In the genomic region with DNA sequence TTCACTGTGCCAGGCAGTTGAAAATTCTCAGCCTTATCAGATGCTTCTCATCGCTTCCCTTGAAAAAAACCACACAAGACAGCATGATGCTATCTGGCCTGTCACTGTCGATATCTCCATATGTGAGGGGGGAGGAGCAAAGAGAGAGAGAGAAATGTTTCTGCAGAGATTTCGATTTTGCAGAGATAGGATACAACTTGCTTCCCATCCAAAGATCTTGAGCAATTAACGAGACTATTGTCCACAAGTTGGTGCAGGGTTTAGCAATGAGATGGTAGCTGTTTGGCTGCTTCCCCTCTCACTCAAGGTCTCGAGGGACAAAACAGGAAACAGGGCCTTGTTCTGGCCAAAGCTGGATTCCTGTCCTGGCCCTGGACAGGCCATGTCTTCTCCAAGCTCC, we compare ENCODE assay signal across 8 mouse cellular contexts.
DNase-seq lines count a peak whose midpoint lies in the region; ATAC-seq lines count a peak whose summit lies in the region.

No protein-coding gene starts in this region.

- H3K36me3 ChIP-seq in heart, embryonic 16.5 days (ENCODE audit: control insufficient read depth, insufficient read depth): peaks cover 4% of the 10 kb centered on the region; the same call in 1 of the 2 replicates
- H3K36me3 ChIP-seq in midbrain, embryonic 15.5 days (replicated peaks): no peaks in the 10 kb centered on the region

- DNase-seq in adrenal gland, postnatal 10 days: peak; percentile 43
- DNase-seq in adrenal gland, postnatal 25 days: no peak
- peak; percentile 49 to 69 for DNase-seq in kidney, postnatal 25 days
- no peak for DNase-seq in layer of hippocampus, postnatal 36 days
- no peak for DNase-seq in ovary, postnatal 14 days (ENCODE audit: low spot score)

- H3K4me1 ChIP-seq in heart, embryonic 16.5 days (ENCODE audit: control insufficient read depth, insufficient read depth, low read length): peaks cover 12% of the 10 kb centered on the region
- no peaks in the 10 kb centered on the region for H3K4me1 ChIP-seq in midbrain, embryonic 15.5 days

- WGBS in heart, embryonic 16.5 days: 42% methylated on average over 5 of the region's 5 CpGs
- 79% methylated on average over 5 of the region's 5 CpGs for WGBS in midbrain, embryonic 15.5 days

- H3K27ac ChIP-seq in heart, embryonic 16.5 days (ENCODE audit: low read length): peak overlapping the region; percentile 69
- no peak overlapping the region for H3K27ac ChIP-seq in midbrain, embryonic 15.5 days

- H3K4me2 ChIP-seq in heart, embryonic 16.5 days (ENCODE audit: low read depth, low read length): no peak overlapping the region
- H3K4me2 ChIP-seq in midbrain, embryonic 15.5 days: no peak overlapping the region

- no peak overlapping the region for H3K4me3 ChIP-seq in heart, embryonic 16.5 days (ENCODE audit: low read length)
- no peak overlapping the region for H3K4me3 ChIP-seq in midbrain, embryonic 15.5 days

- H3K9me3 ChIP-seq in heart, embryonic 16.5 days (replicated peaks; ENCODE audit: control insufficient read depth, low read length): peaks cover 5% of the 10 kb centered on the region; the same call in 1 of the 2 replicates
- no peaks in the 10 kb centered on the region for H3K9me3 ChIP-seq in midbrain, embryonic 15.5 days

- no peak overlapping the region for H3K9ac ChIP-seq in heart, embryonic 16.5 days (ENCODE audit: low read length)
- no peak overlapping the region for H3K9ac ChIP-seq in midbrain, embryonic 15.5 days

- no peaks in the 10 kb centered on the region for H3K27me3 ChIP-seq in heart, embryonic 16.5 days (ENCODE audit: control insufficient read depth, insufficient read depth, low read length)
- H3K27me3 ChIP-seq in midbrain, embryonic 15.5 days (replicated peaks): no peaks in the 10 kb centered on the region

- peak; percentile 54 for ATAC-seq in activated CD4-positive, CD25-positive, alpha-beta regulatory T cell, adult 4 months
- ATAC-seq in heart, embryonic 16.5 days (replicated peaks; ENCODE audit: extremely low read depth, insufficient read depth, low FRiP score): no peak
- ATAC-seq in midbrain, embryonic 15.5 days (replicated peaks): no peak

Comparison
In these comparisons a context has a peak if more than half of its experiments do, and no peak if none do; other contexts are left out.
1. DNase-seq: peak in adrenal gland, postnatal 10 days (single experiment) and kidney, postnatal 25 days (2 of 2); none in adrenal gland, postnatal 25 days (single experiment), layer of hippocampus, postnatal 36 days (0 of 2) and ovary, postnatal 14 days (single experiment).